Mouse (Mus musculus) mouse trophoblast stem cell (cell line): Measurements from ENCODE around the gene Hdac4.

Experiments used
- in situ Hi-C, 2 experiments: fragments of 300-500 bp; cut with MseI, MboI; formaldehyde crosslinking; loops; 2 replicates in 1 of 2; 3 replicates in 1 of 2; pipeline ENCODE4 v1.15.1; 2025

Hdac4 gene

DNA sequence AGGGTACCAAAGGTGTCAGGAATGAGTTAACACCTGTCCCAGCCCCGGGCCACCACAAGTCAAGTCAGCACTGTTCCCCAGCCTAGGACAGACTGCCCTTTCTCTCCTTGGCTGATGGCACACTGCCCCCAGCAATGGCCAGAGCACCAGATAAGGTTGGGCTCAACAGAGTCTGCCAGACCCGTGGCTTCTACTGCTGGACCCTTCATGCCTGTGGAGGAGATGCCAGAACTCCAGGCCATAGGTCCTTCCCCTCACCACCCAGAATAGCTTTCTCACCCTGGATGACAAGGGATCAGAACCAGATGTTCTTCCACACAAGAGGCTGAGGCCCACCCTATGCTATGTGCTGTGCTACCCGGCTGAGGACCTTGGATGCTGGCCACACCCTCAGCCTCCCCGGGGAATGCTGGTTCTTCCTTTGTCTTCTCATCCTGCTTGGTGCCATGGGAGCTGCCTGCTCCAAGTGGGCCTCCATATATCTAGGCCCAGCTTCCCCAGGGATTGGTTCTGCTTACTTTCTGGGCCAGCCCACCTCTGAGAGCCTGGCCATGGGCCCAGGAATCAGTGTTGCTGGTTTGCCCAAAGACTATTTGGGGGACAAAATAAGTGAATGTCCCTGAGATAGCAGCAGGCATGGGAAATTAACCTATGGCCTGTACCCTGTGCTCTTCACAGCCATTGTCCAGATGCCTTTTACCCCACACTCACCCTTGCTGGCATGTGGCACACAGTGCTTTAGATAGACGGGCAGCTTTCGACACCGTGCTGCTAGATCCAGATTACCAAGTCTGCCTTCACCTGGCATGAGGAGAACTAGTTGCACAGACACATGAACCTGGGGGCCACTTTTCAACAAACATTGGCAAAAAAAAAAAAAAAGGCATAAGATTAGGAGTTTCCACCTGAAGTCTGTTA, 273.0 kb downstream of the Hdac4 start:
- in situ Hi-C loops = no loop called here

DNA sequence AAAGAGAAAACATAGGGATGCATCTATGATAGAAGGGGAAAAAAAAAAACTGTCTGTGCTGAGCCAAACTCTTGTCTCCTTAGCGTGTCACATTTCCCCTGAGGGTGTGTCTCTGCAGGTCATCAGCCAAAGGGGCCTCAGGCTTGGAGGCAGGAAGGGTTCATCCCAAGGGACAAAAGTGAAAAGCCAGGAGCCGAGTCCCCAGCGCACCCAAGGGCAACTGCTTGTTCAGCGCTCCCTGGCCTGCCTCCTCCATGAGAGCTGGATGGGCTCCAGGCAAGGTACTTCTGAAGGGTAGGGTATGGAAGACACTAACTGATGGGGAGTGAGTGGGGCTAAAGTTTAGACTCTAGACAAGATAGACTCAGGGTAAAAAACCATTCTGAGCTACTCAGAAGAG, 273.8 kb downstream of the Hdac4 start:
- in situ Hi-C loops = no loop called here

DNA sequence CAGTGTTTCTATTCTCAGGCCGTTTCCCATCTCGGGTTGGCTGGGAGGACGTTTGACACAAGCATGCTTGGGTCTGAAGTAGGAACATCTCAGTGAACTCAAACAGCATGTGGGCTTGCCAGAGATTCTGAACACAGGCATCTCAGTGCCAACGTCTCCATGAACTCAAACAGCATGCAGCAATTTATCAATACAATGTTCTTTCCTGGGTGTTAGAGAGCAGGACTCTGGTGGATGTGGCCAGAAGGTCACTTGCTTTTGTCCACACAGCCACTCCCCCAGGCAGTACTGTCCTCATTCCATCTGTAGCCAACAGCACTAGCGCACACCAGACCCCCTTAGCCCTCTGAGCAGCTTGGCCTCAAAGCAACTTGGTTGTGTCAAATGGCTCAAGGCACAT, 274.2 kb downstream of the Hdac4 start:
- in situ Hi-C loops = no loop called here

DNA sequence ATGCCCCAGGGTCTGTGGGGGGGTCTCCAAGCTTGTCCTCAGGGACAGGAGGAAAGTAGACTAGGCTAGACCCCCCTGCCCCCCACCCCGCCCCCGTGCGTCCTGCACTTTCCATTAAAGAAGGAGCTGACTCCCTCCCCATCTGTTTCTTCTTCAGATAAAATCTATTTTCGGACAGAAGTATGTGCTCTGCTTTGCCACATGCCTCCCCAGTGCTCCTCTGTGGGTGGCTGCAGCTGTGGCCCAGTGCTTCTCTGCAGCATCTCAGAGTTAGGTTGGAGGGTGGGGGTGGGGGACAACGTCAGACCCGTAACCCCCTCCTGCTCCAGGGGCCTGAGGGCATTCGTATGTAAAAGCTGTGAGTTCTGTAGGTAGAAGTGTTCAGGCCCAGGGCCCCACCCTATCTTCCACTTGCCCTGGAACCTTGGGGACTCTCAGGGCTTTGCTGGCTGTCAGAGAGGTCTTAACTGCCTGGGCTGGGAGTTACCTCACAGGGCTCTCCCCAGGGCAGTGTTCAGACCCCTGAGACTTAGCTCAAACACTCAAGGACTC, 275.4 kb downstream of the Hdac4 start:
- in situ Hi-C loops = no loop called here

DNA sequence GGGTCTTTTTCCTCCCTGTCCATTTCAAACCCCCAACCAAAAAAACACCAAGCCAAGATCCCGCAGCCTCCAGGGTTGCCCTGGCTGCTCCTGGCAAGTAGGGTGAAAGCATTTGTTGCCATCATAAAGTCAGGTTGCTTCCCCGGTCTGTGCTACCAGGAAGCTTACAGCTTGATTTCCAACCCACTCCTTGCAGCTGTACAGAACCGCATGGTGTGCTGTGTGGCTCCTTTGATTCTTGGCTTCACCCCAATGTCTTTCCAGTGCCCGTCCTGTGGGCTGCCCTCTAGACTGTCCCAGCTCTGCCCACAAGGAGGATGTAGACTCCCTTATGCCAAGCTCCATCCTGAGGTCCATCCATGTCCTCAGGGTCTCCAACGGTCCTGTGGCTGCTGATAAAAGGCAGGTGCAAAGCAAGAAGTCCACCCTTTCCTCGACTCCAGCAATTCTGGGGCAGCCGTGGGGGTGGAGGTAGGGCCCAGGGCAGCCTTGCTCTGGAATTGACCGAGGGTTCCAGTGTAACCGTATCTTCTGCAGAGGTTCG, 277.2 kb downstream of the Hdac4 start:
- in situ Hi-C loops = no loop called here

DNA sequence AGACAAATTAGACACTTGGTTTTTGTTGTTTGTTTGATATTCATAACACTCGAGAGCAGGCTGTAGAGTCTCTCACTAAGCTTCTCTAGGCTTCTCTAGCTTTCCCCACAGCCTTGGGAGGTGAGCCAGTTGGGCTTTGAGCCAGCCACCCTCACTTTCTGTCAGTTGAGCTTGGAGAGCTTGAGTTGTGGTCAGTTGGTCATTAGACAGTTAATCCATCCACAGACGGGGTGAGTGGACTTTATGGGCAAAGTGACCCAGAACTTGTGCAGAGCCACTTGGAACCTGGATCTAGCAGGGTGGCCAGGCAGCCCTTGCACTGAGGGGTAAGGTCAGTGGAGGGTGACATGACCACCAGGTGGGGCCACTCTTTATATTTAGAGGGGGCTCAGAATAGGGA, 277.9 kb downstream of the Hdac4 start:
- in situ Hi-C loops = no loop called here

DNA sequence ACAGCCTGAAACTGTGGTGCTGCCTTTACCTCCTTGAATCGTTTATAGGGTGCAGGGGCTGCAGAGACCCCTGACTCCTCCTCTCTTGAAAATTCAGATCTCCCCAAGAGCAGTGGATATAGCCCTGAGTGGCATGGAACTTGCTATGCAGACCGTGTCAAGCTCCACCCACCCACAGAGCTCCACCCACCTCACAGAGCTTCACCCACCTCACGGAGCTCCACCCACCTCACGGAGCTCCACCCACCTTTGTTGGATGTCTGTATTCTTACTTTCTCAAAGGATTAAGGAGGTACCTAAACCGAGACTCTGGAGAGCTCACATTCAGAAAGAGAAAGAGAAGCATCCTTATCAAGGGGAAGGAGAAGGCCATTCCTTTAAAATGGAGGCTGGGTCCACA, 279.5 kb downstream of the Hdac4 start:
- in situ Hi-C loops = no loop called here

DNA sequence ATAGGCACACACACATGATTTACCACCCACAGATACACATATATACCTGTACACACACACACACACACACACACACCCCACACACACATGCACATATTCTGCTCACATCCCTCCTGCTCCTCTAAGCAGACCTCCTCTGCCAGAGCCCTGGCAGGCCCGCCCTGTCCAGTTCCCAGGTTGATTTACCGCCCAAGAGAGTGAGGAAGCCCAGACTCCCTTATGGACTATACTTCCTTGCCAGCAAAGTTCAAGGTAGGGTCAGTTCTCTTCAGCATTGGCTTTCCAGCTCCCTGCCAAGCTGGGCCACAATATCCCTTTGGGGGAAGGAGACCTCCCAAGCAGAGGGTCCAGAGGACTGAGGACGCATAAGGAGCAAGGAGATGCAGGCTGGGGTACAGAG, 280.9 kb downstream of the Hdac4 start:
- in situ Hi-C loops = no loop called here

DNA sequence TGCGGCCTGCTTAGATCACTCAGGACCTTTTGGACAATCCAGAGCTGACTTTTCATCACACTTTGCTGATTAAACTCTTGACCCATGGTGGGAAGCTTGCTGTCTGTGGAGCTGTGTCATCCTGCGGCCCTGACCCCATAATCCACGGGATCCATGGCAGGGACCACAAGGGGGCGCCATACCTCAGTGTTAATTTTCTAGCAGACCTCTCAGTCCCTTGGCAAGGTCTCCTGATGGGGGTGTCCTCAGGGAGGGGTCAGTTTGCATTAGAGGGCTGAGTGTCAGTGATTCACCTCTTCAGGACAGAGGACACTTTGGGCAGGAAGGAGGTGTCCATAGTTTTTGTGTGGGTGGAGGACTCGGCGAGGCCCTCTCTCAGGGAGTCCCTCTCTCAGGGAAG, 281.6 kb downstream of the Hdac4 start:
- in situ Hi-C loops = no loop called here

DNA sequence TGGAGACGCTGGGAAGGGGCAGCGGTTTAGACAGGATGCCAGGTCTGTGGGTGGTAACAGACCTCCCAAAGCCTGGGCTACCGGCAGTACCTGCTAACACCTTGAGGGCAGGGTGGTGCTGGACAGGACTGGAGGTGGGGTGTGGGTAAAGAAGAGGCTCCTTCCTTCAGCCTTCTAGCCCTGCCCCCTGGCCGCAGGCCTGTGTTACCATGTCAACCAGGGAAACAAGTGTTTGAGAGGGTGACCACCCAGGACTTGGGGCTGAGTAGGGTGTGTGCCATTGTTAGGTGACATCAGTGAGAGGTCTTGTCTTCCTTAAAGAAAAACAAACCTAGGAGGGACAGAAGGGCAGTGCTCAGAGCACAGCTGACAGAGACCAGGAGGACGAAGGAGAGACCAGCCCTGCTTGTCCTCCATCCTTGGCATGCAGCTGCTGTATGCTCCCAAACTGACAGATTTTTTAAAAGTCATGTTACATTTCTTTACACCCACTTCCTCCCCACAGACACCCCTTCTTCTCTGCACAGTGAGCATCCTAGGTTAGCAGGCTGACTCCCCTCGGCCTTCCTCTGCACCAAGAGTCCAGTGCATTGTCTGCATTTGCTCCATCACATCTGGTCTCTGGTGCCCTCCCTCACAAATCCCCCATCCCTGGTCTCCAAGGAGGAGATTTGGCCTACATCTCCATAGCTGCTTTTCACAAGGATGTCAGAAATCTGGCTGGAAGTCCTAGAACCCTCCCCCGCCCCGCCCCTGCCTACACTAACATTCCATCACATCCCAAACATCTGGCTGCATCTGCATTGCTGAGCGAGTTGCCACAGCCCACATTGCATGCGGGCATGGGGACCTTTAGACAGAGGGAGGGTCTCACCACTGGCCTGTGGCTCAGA, 283.0 kb downstream of the Hdac4 start:
- in situ Hi-C loops = no loop called here

DNA sequence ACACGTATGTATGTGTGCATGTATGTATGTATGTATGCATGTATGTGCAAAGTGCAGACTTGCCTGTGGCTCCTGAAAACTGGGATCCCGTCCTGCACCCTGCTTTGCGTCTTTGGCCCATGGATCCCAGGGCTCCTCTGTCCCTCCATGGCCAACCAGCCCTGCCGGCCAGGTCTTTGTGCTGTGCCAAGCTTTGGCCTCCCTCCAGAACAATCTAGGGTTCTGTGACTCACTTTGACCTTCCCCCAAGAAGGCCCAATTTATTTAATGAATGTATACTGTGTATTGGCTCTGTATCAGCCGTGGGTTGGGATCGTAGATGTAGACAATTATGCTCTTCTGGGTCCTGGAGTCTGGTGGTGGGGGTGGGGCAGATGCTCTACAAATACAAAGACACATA, 290.2 kb downstream of the Hdac4 start:
- in situ Hi-C loops = no loop called here

DNA sequence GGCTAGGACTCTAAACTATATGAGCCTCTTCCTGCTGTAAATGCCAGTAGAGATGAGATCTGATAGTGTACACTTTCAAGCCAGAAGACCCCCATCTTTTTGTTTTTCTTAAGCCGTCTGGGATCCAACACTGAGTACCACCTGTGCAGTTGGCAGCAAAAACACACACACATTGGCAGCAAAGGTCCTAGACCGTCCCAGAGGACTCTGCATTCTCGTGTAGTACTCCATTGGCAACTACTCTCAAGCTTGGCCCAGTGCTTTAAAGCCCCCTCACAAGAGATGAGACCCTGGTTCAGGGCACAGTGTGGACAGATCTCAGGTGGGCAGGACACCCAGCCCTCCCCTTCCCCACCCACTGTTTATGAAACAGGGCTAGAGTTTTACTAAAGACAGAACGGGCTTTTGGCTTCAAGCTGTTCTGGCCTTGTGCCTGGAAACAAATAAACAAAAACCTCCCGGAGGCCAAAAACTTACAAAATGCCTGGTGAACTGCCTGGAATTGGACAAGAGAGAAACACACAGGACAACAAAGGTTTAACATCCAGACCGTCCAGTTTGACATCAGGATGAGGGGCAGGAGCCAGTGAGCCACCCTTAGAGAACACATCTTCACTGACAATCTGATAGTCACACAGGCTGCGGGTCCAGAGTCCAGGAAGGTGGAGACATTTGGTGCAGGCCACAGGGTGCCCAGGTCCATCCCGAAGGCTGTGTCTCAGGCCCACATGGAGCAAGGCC, 292.1 kb downstream of the Hdac4 start:
- in situ Hi-C loops = no loop called here

DNA sequence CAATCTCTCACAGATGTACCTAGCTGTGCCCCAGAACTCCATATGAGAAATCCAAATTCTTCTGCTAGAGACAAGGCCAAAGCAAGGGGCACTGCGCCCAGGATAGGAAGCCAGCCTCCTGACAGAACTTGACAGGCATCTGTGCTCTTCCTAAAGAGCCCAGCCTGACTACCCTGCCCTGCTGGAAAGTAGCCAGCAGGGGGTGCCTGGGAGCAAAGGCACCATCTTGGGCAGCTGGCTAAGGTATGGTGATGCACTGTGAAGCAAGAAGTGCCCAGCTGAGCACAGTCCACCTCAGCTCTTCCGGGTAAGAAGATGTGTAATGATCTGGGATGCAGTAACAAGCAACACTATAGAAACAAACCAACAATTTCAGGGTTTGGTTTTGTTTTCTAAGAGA, 298.4 kb downstream of the Hdac4 start:
- in situ Hi-C loops = no loop called here

DNA sequence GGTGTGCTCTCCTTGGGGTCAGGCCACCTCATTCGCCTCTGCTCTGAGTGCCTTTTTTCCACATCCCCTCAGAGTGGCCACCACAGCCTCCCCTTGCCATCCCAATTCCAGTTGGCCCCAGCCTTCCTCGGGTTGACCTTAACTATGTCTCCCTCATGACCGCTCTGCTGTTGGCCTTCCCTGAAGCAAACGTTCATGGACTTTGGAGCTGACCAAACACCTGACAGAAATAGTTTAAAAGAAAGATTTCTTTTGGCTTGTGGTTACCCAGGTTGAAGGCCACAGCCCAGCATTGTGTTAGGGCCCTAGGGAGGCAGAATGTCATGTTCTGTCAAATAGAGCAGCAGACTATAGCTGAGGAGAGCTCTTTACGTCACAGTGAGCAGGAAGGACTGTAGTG, 301.2 kb downstream of the Hdac4 start:
- in situ Hi-C loops = no loop called here

DNA sequence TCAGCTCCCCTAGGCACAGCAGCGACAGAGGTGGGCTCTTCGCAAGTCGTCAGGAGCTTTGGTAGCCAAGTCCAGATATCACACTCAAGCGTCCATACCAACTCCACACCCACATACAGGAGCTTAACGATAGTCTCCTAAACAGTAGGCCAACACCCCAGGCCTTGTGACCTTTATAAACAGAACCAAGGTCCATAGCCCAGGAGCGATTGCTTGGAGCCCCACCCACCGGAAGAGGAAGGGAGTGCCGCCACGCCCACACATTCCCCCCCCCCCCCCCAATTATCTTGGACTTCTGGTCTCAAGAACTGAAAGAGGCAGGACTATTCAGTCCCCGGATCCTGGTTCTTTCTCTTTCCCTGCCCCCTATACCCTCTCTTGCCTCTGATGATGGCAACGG, 301.9 kb downstream of the Hdac4 start:
- in situ Hi-C loops = no loop called here

DNA sequence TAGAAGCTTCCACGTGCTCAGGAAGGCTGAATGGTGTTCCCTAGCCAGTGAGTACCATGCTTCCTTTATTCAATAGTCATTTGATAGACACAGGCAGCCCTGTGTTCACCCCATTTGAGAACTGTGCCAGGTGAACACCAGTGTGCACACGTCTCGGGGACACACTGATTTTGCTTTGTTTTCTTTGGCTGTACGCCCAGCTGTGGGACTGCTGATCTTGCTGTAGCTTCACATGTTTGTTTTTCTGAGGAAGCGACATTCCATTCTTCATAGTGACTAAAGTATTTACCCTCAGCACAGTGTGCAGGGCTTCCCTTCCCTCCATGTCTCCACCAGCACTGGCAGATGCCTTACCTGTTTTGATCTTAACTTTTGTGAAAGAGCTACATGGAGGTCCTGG, 312.4 kb downstream of the Hdac4 start:
- in situ Hi-C loops = no loop called here

DNA sequence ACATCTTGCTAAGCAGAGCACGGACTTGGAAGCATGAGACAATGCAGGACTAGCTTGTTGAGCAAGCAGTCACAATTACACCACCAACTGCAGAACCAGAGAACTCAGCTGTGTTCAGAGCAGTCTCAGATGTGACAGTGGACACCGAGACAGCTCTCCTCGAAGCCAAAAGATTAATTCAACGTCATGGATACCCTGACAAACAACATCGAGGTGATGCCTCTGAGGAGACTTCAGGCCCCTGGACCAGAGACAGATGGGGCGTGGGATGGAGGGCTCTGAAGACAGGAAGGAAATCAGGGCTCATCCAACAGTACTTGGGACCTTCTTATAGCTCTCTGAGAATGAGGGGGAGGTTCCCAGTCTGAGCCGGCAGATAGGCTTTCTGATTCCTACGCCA, 314.6 kb downstream of the Hdac4 start:
- in situ Hi-C loops = no loop called here

DNA sequence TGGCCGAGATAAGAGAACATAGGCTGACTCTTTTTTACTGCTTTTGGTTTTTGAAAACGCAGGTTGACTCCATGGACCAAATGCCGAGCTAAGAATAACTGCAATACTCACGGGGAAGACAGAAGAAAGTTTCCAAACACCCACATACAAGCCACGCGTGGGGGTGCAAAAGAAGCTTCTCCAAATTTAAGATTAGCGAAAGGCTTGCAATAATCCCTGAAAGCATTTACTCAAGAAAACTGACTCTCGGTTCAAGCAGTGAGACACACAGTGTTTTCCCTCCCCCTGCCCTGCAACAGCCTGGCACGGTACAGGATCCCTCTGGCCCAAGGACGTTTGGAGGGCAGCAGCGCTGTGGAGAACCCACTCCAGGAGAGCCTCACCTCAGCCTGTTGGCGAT, 315.3 kb downstream of the Hdac4 start:
- in situ Hi-C loops = no loop called here
